In the genomic region with DNA sequence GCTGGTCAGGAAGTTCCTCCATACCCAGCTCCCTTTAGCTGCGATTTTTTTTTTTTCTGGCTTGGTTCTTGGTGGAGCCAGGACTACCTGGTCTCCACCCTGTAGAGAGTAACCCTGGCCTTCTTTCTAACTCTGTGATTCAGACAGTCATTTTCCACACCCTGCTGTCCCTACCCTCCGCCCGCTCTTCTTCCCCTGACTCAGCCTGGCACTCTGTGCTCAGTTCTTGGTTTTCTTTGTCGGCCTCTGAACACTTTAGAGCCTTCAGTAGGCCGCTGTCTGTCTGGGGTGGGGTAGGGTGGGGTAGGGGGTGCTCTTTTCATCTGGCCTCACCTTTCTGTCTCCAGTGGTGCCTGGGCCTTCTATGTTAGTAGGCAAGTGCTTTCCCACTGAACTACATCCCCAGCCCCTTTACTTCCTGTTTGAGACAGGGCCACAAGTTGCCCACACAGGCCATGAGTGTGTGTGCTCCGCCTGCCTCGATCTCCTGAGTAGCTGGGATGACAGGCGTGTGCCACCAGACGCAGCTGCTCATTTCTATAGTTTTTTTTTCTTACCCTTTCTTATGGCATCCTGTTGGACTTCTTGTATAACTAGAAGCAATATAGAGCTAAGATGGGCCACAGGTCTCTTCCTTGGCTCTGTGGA, we compare ENCODE assay signal across 11 mouse cellular contexts. TPM values are rescaled to one million over a fixed set of nuclear protein-coding genes. Genes with fewer than 3 reads are reported as not detected.
DNase-seq lines count a peak whose midpoint lies in the region; ATAC-seq and TF ChIP-seq lines count a peak whose summit lies in the region.
"Had no signal": no experiment of that assay in that cellular context is flagged by ENCODE, and none has a peak within 500 bp of the region (broad histone marks: within the 10 kb centered on the region; RNA-seq: fewer than 3 reads in every experiment).

No protein-coding gene starts in this region.

- ATAC-seq in liver, embryonic 16.5 days (ENCODE audit: low read depth), result no peak

- intact Hi-C loops in gastrocnemius, adult 2 months (cut with DNase I), result no loop called here
- intact Hi-C loops in gastrocnemius, postnatal 36 days (cut with DNase I), result no loop called here
- intact Hi-C loops in left cerebral cortex, postnatal 10 days (cut with DNase I), result no loop called here

- DNase-seq in gastrocnemius, adult 2 months, result no peak
- DNase-seq in gastrocnemius, postnatal 36 days, result no peak
- no peak for DNase-seq in thymus, adult 2 months
- DNase-seq in thymus, adult 18-20 months, result no peak
- DNase-seq in adipocyte (ENCODE audit: low spot score), result no peak
- no peak for DNase-seq in left cerebral cortex, postnatal 10 days (ENCODE audit: extremely low spot score in 1 of 2, low spot score in 2 of 2)
- no peak for DNase-seq in right cerebral cortex, postnatal 10 days (ENCODE audit: low spot score in 2 of 2)

- no peak for TF ChIP-seq CTCF in gastrocnemius, adult 2 months (IDR thresholded peaks at IDR 0.05)
- no peak for TF ChIP-seq CTCF in thymus, adult 2 months (IDR thresholded peaks at IDR 0.05; ENCODE audit: borderline replicate concordance, control insufficient read depth, extremely low read depth, insufficient read depth, low read length, poor library complexity)

- no peak overlapping the region for H3K4me2 ChIP-seq in liver, embryonic 16.5 days (ENCODE audit: low read depth, low read length)

- H3K9ac ChIP-seq in liver, embryonic 16.5 days (ENCODE audit: low read depth, low read length), result no peak overlapping the region

- no peaks in the 10 kb centered on the region for H3K36me3 ChIP-seq in thymus, adult 2 months (ENCODE audit: control insufficient read depth, insufficient read depth, low read length)
- no peaks in the 10 kb centered on the region for H3K36me3 ChIP-seq in liver, embryonic 16.5 days (ENCODE audit: control insufficient read depth, insufficient read depth)

- no peaks in the 10 kb centered on the region for H3K9me3 ChIP-seq in liver, embryonic 16.5 days (replicated peaks; ENCODE audit: control insufficient read depth, low read length)

- no peaks in the 10 kb centered on the region for H3K27me3 ChIP-seq in thymus, adult 2 months (ENCODE audit: control insufficient read depth, insufficient read depth, low read length)
- no peaks in the 10 kb centered on the region for H3K27me3 ChIP-seq in liver, embryonic 16.5 days (ENCODE audit: control insufficient read depth, insufficient read depth, low read depth, low read length)

- H3K4me3 ChIP-seq in gastrocnemius, adult 2 months, result no peak overlapping the region
- no peak overlapping the region for H3K4me3 ChIP-seq in thymus, adult 2 months (ENCODE audit: control insufficient read depth, insufficient read depth, low read length)
- H3K4me3 ChIP-seq in liver, embryonic 16.5 days (ENCODE audit: low read depth, low read length), result no peak overlapping the region

- TF ChIP-seq POLR2A in thymus, adult 2 months (IDR thresholded peaks at IDR 0.05; ENCODE audit: control insufficient read depth, extremely low read depth, insufficient read depth, low read length, poor library complexity), result no peak

- WGBS in thymus, adult 2 months, result 41% methylated on average over 9 of the region's 9 CpGs
- WGBS in liver, embryonic 16.5 days (ENCODE audit: insufficient replicate concordance), result 53% methylated on average over 9 of the region's 9 CpGs

- H3K4me1 ChIP-seq in thymus, adult 2 months (replicated peaks; ENCODE audit: control insufficient read depth, insufficient read depth, low read length), result peaks cover 20% of the 10 kb centered on the region
- peaks cover 12% of the 10 kb centered on the region for H3K4me1 ChIP-seq in liver, embryonic 16.5 days (ENCODE audit: control insufficient read depth, low read depth, low read length)

- H3K27ac ChIP-seq in gastrocnemius, adult 2 months, result peak overlapping the region; percentile 66
- H3K27ac ChIP-seq in thymus, adult 2 months (ENCODE audit: control insufficient read depth, insufficient read depth, low read length), result peak overlapping the region; percentile 33
- 0 out of 2 replicates have a peak overlapping the region, but pooled peaks have one; percentile 17 for H3K27ac ChIP-seq in liver, embryonic 16.5 days (ENCODE audit: low read length)

RNA-seq across cellular contexts. Expression of a gene that starts 17.2 kb away (rescaled TPM):
- total RNA-seq in gastrocnemius, adult 2 months (2021), result 10 to 100 TPM; 33.7 to 34.7 TPM
- total RNA-seq in gastrocnemius, postnatal 36 days (2021), result 10 to 100 TPM; 28.0 to 31.1 TPM
- 151 and 172 TPM in 2 replicates for polyA plus RNA-seq in thymus, adult 2 months (2012; rRNA removed)
- polyA plus RNA-seq in liver, embryonic 16.5 days (2015; fragmentation: Nextera tagmentation; extraction: Ambion mirVana), result 4.0 and 6.0 TPM in 2 replicates
- 100 to 1,000 TPM; 252 to 262 TPM for total RNA-seq in left cerebral cortex, postnatal 10 days (2021)

RNA-seq across cellular contexts. Expression of a gene that starts 35.8 kb away (rescaled TPM):
- total RNA-seq in gastrocnemius, adult 2 months (2021), result not detected
- total RNA-seq in gastrocnemius, postnatal 36 days (2021), result not detected
- 0.15 TPM in 1 of 2 replicates, not detected in the other for polyA plus RNA-seq in thymus, adult 2 months (2012; rRNA removed)
- polyA plus RNA-seq in liver, embryonic 16.5 days (2015; fragmentation: Nextera tagmentation; extraction: Ambion mirVana), result not detected in 2 replicates
- 1 to 10 TPM in 1 of 2 experiments, under 1 TPM in 1; 0.45 to 1.1 TPM for total RNA-seq in left cerebral cortex, postnatal 10 days (2021)
- total RNA-seq: gastrocnemius, postnatal 4 days; MEL had no signal

RNA-seq across cellular contexts. Expression of a gene that starts 39.2 kb away (rescaled TPM):
- total RNA-seq in gastrocnemius, adult 2 months (2021), result 10 to 100 TPM; 11.0 to 18.4 TPM
- total RNA-seq in gastrocnemius, postnatal 36 days (2021), result 10 to 100 TPM; 18.0 to 28.1 TPM
- 0.53 and 1.1 TPM in 2 replicates for polyA plus RNA-seq in thymus, adult 2 months (2012; rRNA removed)
- not detected in 2 replicates for polyA plus RNA-seq in liver, embryonic 16.5 days (2015; fragmentation: Nextera tagmentation; extraction: Ambion mirVana)
- total RNA-seq in left cerebral cortex, postnatal 10 days (2021), result under 1 TPM in 1 of 2 experiments, not detected in 1; 0.75 TPM

RNA-seq across cellular contexts. Expression of a gene that starts 40.0 kb away (rescaled TPM):
- 10 to 100 TPM; 15.8 to 18.2 TPM for total RNA-seq in gastrocnemius, adult 2 months (2021)
- total RNA-seq in gastrocnemius, postnatal 36 days (2021), result 10 to 100 TPM; 15.0 to 17.2 TPM
- polyA plus RNA-seq in thymus, adult 2 months (2012; rRNA removed), result 12.8 and 16.1 TPM in 2 replicates
- polyA plus RNA-seq in liver, embryonic 16.5 days (2015; fragmentation: Nextera tagmentation; extraction: Ambion mirVana), result 2.1 and 2.9 TPM in 2 replicates
- total RNA-seq in left cerebral cortex, postnatal 10 days (2021), result 10 to 100 TPM; 21.4 to 24.5 TPM

RNA-seq across cellular contexts. Expression of a gene that starts 47.1 kb away (rescaled TPM):
- not detected for total RNA-seq in gastrocnemius, adult 2 months (2021)
- not detected for total RNA-seq in gastrocnemius, postnatal 36 days (2021)
- polyA plus RNA-seq in thymus, adult 2 months (2012; rRNA removed), result not detected in 2 replicates
- not detected in 2 replicates for polyA plus RNA-seq in liver, embryonic 16.5 days (2015; fragmentation: Nextera tagmentation; extraction: Ambion mirVana)
- not detected for total RNA-seq in left cerebral cortex, postnatal 10 days (2021)
- total RNA-seq: gastrocnemius, postnatal 4 days; layer of hippocampus, postnatal 14 days; MEL had no signal

Comparison
In these comparisons a context has a peak if more than half of its experiments do, and no peak if none do; other contexts are left out.
1. RNA of a gene that starts 17.2 kb away (total RNA-seq): 252 to 262 TPM in left cerebral cortex, postnatal 10 days; 33.7 to 34.7 TPM in gastrocnemius, adult 2 months and 28.0 to 31.1 TPM in gastrocnemius, postnatal 36 days; every median in the first group is over 4 times any median in the second.
2. RNA of a gene that starts 39.2 kb away (total RNA-seq): 18.0 to 28.1 TPM in gastrocnemius, postnatal 36 days and 11.0 to 18.4 TPM in gastrocnemius, adult 2 months; 0.75 TPM in left cerebral cortex, postnatal 10 days; every median in the first group is over 4 times any median in the second.
3. Peak in every context shown above with its lines, with median percentiles within 50 percentile points of each other: H3K27ac ChIP-seq.